Mouse (Mus musculus) lung, adult 2 months (tissue): ENCODE measurements around the gene Il31ra.

Experiments used
- CTCF ChIP-seq: fragments of 200-500 bp; IDR thresholded peaks from 2 replicates; pipeline ENCODE4 v1.5.1; 2011; ENCODE audit warnings: mild to moderate bottlenecking, low read length, control low read depth; ENCODE audit not compliant: insufficient read depth
- POLR2A ChIP-seq: fragments of 200-500 bp; IDR thresholded peaks from 2 replicates; pipeline ENCODE4 v1.6.1; 2011; ENCODE audit warnings: low read depth, mild to moderate bottlenecking, control low read depth, low read length, borderline replicate concordance; ENCODE audit errors: extremely low read depth

- TF ChIP-seq CTCF (no peak), POLR2A (no peak)
Measured at GRCm38 (mm10) chr13:112582291-112582690, 11.9 kb downstream of the Il31ra start.
